Mouse (Mus musculus): Measurements from ENCODE around the gene Olfr732.

The Olfr732 gene

DNA sequence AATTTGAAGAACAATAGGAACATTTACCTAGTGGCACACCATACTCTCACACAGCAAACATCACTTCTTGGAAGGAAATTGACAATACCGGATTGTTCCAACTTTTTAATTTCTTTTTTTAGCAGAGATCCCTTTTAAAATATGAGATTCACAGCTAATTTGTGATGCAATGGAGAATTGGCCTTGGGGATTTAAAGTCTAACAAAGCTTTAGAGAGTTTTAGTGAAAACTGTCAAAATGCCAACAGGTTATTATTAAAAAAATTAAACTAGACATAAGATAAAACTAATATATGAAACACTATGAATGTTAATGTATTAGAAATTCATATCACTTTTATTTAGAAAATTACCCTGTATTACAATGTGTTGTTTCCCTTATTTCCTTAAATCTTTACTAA is at the start of gene Olfr732:
Gene Olfr732 (minus strand): TSS at position 101 of the 400 bp plus-strand sequence.
- DNase-seq (ENCODE audit: low read depth, low spot score), result no peak

DNA sequence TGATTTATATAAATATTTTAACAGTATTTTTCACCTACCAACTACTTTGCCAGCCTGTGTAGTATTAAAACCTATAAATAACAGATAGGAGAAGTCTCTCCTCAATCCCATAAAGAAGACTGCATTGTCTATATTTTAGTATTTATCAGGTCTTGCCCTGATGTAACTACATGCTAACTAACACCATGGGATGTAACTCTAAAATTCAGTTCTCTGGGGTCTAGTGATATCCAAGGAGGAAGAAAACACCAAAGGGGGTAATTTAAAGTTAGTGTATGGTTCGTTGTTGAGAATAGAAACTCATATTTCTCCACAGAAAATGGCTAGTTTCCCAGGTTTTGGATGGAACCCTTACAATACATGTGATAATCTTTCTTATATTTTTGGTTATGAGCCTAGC is 42.7 kb upstream of the Olfr732 start, which contains the start of gene Olfr734:
Gene Olfr734 (minus strand): TSS at position 101 of the 400 bp plus-strand sequence.
- DNase-seq (ENCODE audit: low read depth, low spot score), result no peak

DNA sequence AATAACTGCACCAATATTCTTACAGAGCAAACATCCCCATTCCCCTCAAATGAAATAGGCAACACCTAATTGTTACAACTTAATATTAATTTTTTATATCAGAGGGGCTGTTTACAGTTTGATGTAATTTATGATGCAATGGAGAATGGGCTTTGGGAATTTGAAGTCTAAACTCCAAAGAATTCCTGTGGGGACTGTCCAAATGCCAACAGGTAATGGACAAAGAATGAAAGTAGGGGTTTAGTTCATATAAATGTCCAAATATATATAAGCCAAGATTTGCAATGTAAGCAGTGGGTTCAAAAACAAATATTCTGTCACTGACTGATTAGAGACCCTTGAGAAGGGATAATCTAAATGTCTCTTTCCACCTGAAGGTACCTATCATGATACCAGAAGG is 17.4 kb upstream of the Olfr732 start, which contains the start of gene Olfr733:
Gene Olfr733 (minus strand): TSS at position 101 of the 400 bp plus-strand sequence.
- DNase-seq (ENCODE audit: low read depth, low spot score), result no peak

DNA sequence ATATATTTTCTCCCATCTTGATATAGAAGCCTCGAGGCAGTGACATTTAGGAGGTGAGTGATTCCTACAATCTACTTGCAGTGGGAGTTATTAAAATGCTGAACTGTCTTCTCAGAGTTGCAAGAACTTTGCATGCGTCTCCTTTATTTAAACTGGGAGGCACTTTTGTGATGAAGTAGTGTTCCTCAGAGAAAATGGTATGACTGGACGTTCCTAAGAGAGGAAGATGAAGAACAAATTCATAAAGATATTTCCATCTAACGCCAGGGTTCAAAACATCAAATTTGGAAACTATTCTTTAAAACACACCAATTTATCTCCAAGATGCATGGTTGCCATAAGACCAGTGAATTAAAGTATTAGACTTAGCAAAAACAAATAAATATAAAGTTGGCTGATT is 42.2 kb downstream of the Olfr732 start, which contains the start of gene Olfr731:
Gene Olfr731 (minus strand): TSS at position 101 of the 400 bp plus-strand sequence.
- DNase-seq (ENCODE audit: low read depth, low spot score), result no peak
